Mouse (Mus musculus): ENCODE measurements at regions not wholly inside any gene's neighbourhood (a gene's known extent, or its start where the extent isn't known, plus 50 kb on each side); places are given as distances from the start of the nearest gene placed in this dataset.

GRCm38 (mm10) chr17:81246156-81246555, 181.3 kb upstream of the Thumpd2 start:
- TF ChIP-seq POLR2A (IDR thresholded peaks at IDR 0.05; ENCODE audit: extremely low read depth, insufficient read depth, low read length): no peak
- no peak for TF ChIP-seq CTCF (IDR thresholded peaks at IDR 0.05; ENCODE audit: low read depth, low read length)
